Mouse (Mus musculus): ENCODE results near the gene Extl1.

DNA sequence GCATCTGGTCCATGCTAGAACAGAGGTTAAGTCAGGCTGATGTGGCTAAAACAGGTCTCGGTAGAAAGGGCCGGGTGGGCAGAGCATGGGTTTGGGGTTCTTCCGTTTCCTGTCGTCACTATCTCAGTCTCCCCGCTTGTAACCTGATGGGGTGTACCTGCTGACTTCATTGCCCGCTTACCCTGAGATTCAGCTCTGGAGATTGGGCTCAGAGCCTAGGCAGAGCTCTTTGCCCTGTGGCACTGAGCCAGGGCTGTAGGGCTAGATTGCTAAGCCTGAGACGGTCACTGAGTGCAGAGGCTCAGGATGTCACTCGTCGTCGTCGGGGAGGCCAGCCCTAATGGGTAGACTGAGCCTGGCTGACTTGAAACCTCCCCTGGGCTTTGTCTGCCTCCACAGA, 35.6 kb downstream of the Extl1 start:
- TF ChIP-seq GATA1 (IDR thresholded peaks at IDR 0.05; ENCODE audit: borderline replicate concordance, low read length) (no peak), CTCF (IDR thresholded peaks at IDR 0.05; ENCODE audit: low read depth, low read length) (no peak), TAL1 (conservative IDR thresholded peaks at IDR 0.05; ENCODE audit: low read depth, low read length) (no peak), POLR2AphosphoS5 (IDR thresholded peaks at IDR 0.05; ENCODE audit: insufficient replicate concordance, low read depth, low read length) (no peak), GATA2 (IDR thresholded peaks at IDR 0.05; ENCODE audit: borderline replicate concordance, low read depth, low read length) (no peak)
